Mouse (Mus musculus): ENCODE results near the gene Bzw1. TPM values are rescaled to one million over a fixed set of nuclear protein-coding genes. Genes with fewer than 3 reads are reported as not detected.

The Bzw1 gene
- 282 and 334 TPM in 2 replicates for polyA plus RNA-seq (2015; fragmentation: Nextera tagmentation; extraction: Ambion mirVana)

GRCm38 (mm10) chr1:58392652-58393283 is at the start of gene Bzw1:
Gene Bzw1, plus strand, starts transcription at chr1:58392898.

GRCm38 (mm10) chr1:58423371-58424248 is 30.9 kb downstream of the Bzw1 start, which contains the start of gene Clk1:
Gene Clk1, minus strand, starts transcription at chr1:58424066.

DNA sequence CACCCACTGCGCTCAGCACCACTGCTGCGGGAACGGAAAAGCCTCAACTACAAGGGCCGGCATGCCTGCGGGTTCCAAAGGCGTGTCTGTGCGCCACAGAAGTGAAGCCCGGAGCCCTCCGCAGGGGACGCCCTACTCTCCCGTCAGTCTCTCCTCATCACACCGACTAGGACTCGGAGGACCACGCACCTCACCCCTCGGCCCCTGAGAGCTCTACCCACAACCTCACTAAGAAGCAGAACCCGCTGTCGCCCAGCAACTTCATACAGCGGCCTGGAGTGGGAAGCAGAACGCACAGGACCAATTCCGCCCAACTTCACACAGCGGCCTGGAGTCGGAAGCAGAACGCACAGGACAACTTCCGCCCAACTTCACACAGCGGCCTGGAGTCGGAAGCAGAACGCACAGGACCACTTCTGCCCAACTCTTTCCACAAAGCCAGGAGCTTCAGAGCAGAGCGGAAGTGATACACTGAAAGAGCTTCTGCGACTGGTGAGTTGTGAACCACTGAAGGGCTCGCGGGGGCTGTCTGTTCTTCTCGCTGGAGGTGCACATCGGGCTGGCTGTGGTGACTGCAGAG is 52.5 kb downstream of the Bzw1 start, which contains the start of the genes Nif3l1 and Ppil3:
TSS of gene Nif3l1 (plus strand) at position 9 of the 580 bp plus-strand sequence.
TSS of gene Ppil3 (minus strand) at position 344 of the 580 bp plus-strand sequence.

Other genes starting within 250 kb of the Bzw1 start
- gene Aox4, start 182.5 kb upstream of the Bzw1 start, polyA plus RNA-seq (2015; fragmentation: Nextera tagmentation; extraction: Ambion mirVana), result 0.35 and 0.87 TPM in 2 replicates
- 0.05 TPM in 1 of 2 replicates, not detected in the other for gene Aox2, start 114.6 kb upstream of the Bzw1 start, polyA plus RNA-seq (2015; fragmentation: Nextera tagmentation; extraction: Ambion mirVana)
- gene Clk1, start 31.2 kb downstream of the Bzw1 start, polyA plus RNA-seq (2015; fragmentation: Nextera tagmentation; extraction: Ambion mirVana), result 103 and 115 TPM in 2 replicates
- gene Nif3l1, start 52.3 kb downstream of the Bzw1 start, polyA plus RNA-seq (2015; fragmentation: Nextera tagmentation; extraction: Ambion mirVana), result 34.8 and 35.2 TPM in 2 replicates
- gene Ppil3, start 52.6 kb downstream of the Bzw1 start, polyA plus RNA-seq (2015; fragmentation: Nextera tagmentation; extraction: Ambion mirVana), result 54.7 and 55.1 TPM in 2 replicates
- gene Orc2, start 112.2 kb downstream of the Bzw1 start, polyA plus RNA-seq (2015; fragmentation: Nextera tagmentation; extraction: Ambion mirVana), result 19.4 and 20.8 TPM in 2 replicates
- gene Fam126b, start 193.4 kb downstream of the Bzw1 start, polyA plus RNA-seq (2015; fragmentation: Nextera tagmentation; extraction: Ambion mirVana), result 11.3 and 13.3 TPM in 2 replicates
- gene Ndufb3, start 193.5 kb downstream of the Bzw1 start, polyA plus RNA-seq (2015; fragmentation: Nextera tagmentation; extraction: Ambion mirVana), result 245 and 262 TPM in 2 replicates

Data from neural tube, postnatal 0 days (tissue).